Mouse (Mus musculus) liver, embryonic 12.5 days (tissue): ENCODE measurements around the gene Anp32a. TPM values are rescaled to one million over a fixed set of nuclear protein-coding genes. Genes with fewer than 3 reads are reported as not detected.

Experiments
- ATAC-seq: fragments of 200-750 bp; cut with Nextera tagmentation; 2 replicates; pipeline ENCODE4 v1.8.0; 2017; ENCODE audit warnings: moderate number of reproducible peaks, mild to moderate bottlenecking, moderate library complexity
- H3K27ac ChIP-seq: fragments of 300-500 bp; sonication (generic); 2 replicates; pipeline ENCODE4 v1.5.1; 2016; ENCODE audit warnings: mild to moderate bottlenecking
- H3K27me3 ChIP-seq: fragments of 300-500 bp; sonication (generic); replicated peaks from 2 replicates; pipeline ENCODE4 v1.6.1; 2016; ENCODE audit warnings: mild to moderate bottlenecking, moderate library complexity
- H3K36me3 ChIP-seq: fragments of 300-500 bp; sonication (generic); 2 replicates; pipeline ENCODE4 v1.6.1; 2016; ENCODE audit warnings: mild to moderate bottlenecking, moderate library complexity
- H3K4me1 ChIP-seq: fragments of 300-500 bp; sonication (generic); 2 replicates; pipeline ENCODE4 v1.6.1; 2016
- H3K4me2 ChIP-seq: fragments of 300-500 bp; sonication (generic); 2 replicates; pipeline ENCODE4 v1.6.1; 2016; ENCODE audit warnings: mild to moderate bottlenecking, moderate library complexity
- H3K4me3 ChIP-seq: fragments of 300-500 bp; sonication (generic); 2 replicates; pipeline ENCODE4 v1.5.1; 2016; ENCODE audit warnings: mild to moderate bottlenecking, moderate library complexity
- H3K9ac ChIP-seq: fragments of 300-500 bp; sonication (generic); 2 replicates; pipeline ENCODE4 v1.6.1; 2016; ENCODE audit warnings: mild to moderate bottlenecking, moderate library complexity
- H3K9me3 ChIP-seq: fragments of 300-500 bp; sonication (generic); replicated peaks from 2 replicates; pipeline ENCODE4 v1.6.1; 2016; ENCODE audit warnings: mild to moderate bottlenecking, moderate library complexity
- WGBS: fragments of 180-500 bp; shearing (Covaris S2); methylation state at CpG from one replicate; pipeline ENCODE4 v1.1.7; 2016; ENCODE audit not compliant: insufficient replicate concordance; 5-methylcytosine and 5-hydroxymethylcytosine counted together
- polyA plus RNA-seq: library from polyadenylated mRNA; unstranded; fragments of >200 nt; fragmentation: Nextera tagmentation; extraction: Ambion mirVana; gene quantifications from 2 replicates; pipeline ENCODE4 v1.2.1, GENCODE M21; 2016

The Anp32a gene
- 112 and 122 TPM in 2 replicates for polyA plus RNA-seq

DNA sequence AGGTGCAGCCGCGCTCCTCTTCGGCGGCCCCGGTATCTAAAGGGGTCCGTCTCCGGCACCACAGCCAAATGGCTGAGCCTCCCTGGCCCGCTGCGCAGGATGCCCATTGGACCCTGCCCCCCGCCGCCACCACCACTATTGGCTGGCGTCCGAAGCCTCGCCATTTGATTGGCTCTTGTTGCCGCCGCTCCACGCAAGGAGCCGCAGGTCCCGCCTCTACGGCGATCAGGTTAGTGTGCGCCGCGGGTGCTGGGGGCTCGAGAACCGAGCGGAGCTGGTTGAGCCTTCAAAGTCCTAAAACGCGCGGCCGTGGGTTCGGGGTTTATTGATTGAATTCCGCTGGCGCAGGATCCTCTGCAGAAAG is at the start of gene Anp32a:
TSS of gene Anp32a (plus strand) at position 171 of the 364 bp plus-strand sequence.
- WGBS: 0% methylated on average over 34 of the region's 34 CpGs
- Histone ChIP-seq H3K27me3 (no peaks in the 10 kb centered on the region; the same call in 1 of the 2 replicates), H3K9ac (peak within 1 kb of the TSS; percentile 88), H3K27ac (peak within 1 kb of the TSS; percentile 94), H3K9me3 (no peaks in the 10 kb centered on the region), H3K4me1 (peaks cover 40% of the 10 kb centered on the region), H3K4me3 (peak within 1 kb of the TSS; percentile 87), H3K36me3 (no peaks in the 10 kb centered on the region), H3K4me2 (peak within 1 kb of the TSS; percentile 90)
- ATAC-seq: peak; percentile 88

DNA sequence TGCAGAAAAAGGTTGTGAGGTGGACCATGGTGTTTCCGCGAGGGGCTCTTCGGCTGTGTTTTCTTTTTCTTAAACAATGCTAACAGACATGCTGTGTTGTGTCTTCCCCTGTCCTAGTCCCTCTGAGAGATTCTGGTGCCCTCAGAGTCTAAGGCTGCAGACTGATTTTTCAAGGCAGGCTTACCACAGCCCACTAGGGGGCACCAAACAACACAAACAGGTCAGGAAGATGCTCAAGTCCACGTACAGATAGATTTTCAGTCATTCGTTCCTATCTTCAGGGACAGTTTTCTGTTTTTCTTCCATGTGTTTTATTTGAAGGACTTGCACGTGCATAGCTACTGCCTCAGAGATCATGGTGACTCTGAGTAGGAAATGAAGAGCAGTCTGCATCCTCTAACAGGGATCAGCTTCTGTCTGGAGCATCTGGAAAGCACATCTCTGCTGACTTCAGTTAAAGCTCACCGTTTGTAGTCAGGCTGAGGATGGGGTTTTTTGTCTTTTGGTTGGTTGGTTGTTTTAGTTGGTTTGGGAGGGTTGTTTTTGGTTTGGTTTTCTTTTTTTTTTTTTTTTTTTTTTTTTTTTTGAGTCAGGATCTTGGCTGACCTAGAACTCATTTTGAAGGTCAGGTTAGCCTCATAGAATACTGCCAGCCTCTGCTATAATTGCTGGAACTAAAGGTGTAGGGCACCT is 45.9 kb upstream of the Anp32a start:
- Histone ChIP-seq H3K4me1 (no peaks in the 10 kb centered on the region), H3K36me3 (no peaks in the 10 kb centered on the region), H3K4me2 (no peak overlapping the region), H3K4me3 (no peak overlapping the region), H3K27ac (no peak overlapping the region), H3K27me3 (no peaks in the 10 kb centered on the region), H3K9me3 (no peaks in the 10 kb centered on the region), H3K9ac (no peak overlapping the region)
- ATAC-seq: no peak
- 35% methylated on average over 7 of the region's 7 CpGs for WGBS

DNA sequence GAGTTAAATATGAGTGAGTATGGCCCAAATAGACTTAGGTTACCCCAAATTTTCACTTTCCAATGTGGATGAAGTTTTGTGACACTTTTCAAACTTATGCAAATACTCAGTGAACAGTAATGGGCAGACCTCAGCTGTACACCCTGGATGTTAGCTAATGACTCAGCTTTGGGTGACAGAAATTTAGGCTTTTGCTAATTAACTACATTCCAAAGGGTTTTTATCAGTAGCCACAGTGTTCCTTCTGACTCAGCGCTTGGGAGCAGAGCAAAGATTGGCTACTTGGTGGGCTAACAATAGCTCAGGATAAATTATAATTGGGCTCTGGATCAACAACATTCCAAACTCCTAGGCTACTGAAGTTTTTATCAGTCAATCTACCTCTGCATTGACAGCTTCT is 44.2 kb upstream of the Anp32a start:
- Histone ChIP-seq H3K4me2 (no peak overlapping the region), H3K4me3 (no peak overlapping the region), H3K27me3 (no peaks in the 10 kb centered on the region), H3K9ac (no peak overlapping the region), H3K4me1 (no peaks in the 10 kb centered on the region), H3K9me3 (no peaks in the 10 kb centered on the region), H3K27ac (no peak overlapping the region), H3K36me3 (no peaks in the 10 kb centered on the region)
- WGBS: 70% methylated on average over 1 of the region's 1 CpGs
- ATAC-seq: no peak

DNA sequence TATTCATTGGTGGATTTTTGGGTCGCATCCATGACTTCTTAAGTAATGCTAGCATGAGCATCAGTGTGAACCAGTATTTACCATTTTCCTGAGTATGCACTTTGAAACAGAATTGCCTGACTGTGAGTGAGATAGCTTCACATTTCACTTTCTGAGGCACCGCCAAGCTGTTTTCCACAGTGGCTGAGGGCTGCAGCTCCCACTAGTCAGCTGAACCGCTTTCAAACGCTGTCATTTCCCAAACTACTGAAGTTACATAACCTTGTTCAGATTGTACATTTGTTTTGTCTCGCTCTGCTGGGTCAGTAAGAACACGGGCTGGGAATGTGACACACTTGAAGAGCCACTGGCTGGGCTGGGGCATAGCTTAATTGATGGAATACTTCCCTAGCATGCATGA is 25.5 kb upstream of the Anp32a start:
- Histone ChIP-seq H3K27ac (no peak overlapping the region), H3K4me3 (no peak overlapping the region), H3K36me3 (no peaks in the 10 kb centered on the region), H3K9me3 (no peaks in the 10 kb centered on the region), H3K4me2 (no peak overlapping the region), H3K27me3 (no peaks in the 10 kb centered on the region; the same call in 1 of the 2 replicates), H3K4me1 (no peaks in the 10 kb centered on the region), H3K9ac (no peak overlapping the region)
- WGBS: 73% methylated on average over 6 of the region's 6 CpGs
- no peak for ATAC-seq

DNA sequence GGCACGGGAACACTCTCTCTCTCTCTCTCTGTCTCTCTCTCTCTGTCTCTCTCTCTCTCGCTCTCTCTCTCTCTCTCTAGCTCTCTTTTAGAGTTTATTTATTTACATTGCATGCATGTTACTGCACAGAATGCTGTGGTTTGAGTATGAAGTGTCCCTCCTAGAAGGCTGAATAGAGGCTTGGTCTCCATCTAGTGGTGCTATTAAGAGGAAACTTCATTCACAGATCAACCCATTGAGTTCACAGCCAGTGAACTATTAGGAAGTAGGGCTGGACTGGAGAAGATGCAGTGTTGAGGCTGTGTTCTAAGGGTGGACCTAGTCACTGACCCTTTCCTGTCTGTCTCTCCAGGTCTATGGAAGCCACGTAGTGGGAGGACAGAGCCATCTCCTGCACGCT is 22.4 kb upstream of the Anp32a start:
- no peaks in the 10 kb centered on the region for H3K4me1 ChIP-seq
- no peaks in the 10 kb centered on the region for H3K36me3 ChIP-seq
- no peak overlapping the region for H3K27ac ChIP-seq
- WGBS: 60% methylated on average over 4 of the region's 4 CpGs
- no peak overlapping the region for H3K4me2 ChIP-seq
- ATAC-seq: no peak
- no peaks in the 10 kb centered on the region; the same call in 1 of the 2 replicates for H3K27me3 ChIP-seq
- no peak overlapping the region for H3K4me3 ChIP-seq
- no peaks in the 10 kb centered on the region for H3K9me3 ChIP-seq
- H3K9ac ChIP-seq: no peak overlapping the region

DNA sequence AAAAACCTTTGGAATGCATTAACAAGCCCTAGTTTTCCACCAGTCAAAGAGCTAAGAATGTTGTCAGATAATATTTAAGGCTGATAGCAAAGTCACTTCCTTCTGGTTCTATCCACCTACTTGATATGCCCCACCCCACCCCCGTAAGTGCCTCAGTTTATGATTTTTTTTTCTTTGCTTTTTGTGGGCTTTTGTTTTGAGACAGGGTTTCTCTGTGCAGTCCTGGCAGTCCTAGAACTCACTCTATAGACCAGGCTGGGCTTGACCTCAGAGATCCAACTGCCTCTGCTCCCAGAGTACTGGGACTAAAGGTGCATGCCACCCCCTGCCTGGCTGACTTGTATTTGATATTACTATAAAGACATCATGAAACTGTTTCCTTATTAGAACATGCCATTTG is 17.3 kb upstream of the Anp32a start:
- Histone ChIP-seq H3K4me3 (no peak overlapping the region), H3K9ac (no peak overlapping the region), H3K36me3 (no peaks in the 10 kb centered on the region), H3K9me3 (no peaks in the 10 kb centered on the region), H3K4me1 (no peaks in the 10 kb centered on the region), H3K4me2 (no peak overlapping the region), H3K27me3 (no peaks in the 10 kb centered on the region; the same call in 1 of the 2 replicates), H3K27ac (no peak overlapping the region)
- 22% methylated on average over 1 of the region's 1 CpGs for WGBS
- no peak for ATAC-seq

DNA sequence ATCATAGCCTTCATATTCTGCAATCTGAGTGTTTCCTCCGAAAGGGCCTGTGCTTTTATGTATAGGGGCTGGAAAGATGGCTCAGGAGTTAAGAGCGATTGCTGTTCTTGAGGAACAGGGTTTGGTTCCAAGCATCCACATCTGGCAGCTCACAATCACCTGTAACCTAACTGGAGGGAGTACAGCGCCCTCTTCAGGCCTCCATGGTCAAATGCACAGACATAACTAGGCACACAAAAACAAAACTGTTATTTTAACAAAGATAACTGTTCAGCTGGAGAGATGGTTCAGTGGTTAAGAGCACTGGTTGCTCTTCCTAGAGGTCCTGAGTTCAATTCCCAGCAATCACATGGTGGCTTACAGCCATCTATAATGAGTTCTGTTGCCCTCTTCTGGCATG is 15.1 kb upstream of the Anp32a start:
- H3K4me2 ChIP-seq: no peak overlapping the region
- H3K9ac ChIP-seq: no peak overlapping the region
- H3K9me3 ChIP-seq: no peaks in the 10 kb centered on the region
- 61% methylated on average over 3 of the region's 3 CpGs for WGBS
- no peaks in the 10 kb centered on the region for H3K27me3 ChIP-seq
- no peaks in the 10 kb centered on the region for H3K36me3 ChIP-seq
- H3K4me1 ChIP-seq: no peaks in the 10 kb centered on the region
- no peak for ATAC-seq
- H3K4me3 ChIP-seq: no peak overlapping the region
- no peak overlapping the region for H3K27ac ChIP-seq

DNA sequence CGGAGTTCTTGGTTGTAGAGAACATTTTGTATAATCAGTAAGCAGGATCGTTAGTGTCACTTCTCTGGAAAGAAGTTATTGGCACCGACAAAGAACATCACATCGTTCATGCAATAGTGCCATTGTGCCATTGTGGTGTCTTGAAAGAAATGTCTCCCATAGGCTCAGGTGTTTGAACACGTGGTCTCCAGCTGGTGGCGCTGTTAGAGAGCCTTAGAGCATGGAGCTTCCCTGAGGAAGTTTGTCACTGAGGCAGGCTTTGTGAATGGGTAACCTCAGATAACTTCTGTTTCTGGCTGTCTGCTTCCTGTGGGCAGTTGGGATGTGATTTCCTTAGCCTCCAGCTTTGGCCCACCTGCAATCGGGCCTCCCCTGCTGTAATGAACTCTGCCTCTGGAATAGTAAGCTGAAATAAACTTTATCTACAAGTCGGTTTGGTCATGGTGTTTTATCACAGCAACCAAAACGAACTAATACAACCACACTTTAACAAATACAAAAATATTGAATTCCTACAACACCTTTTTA is 6.7 kb upstream of the Anp32a start:
- no peak overlapping the region for H3K27ac ChIP-seq
- WGBS: 83% methylated on average over 9 of the region's 9 CpGs
- H3K4me2 ChIP-seq: no peak overlapping the region
- H3K9me3 ChIP-seq: 0 out of 2 replicates have a peak, but pooled peaks cover 4% of the 10 kb centered on the region
- peaks cover 10% of the 10 kb centered on the region for H3K4me1 ChIP-seq
- H3K36me3 ChIP-seq: no peaks in the 10 kb centered on the region
- no peak for ATAC-seq
- H3K4me3 ChIP-seq: no peak overlapping the region
- no peaks in the 10 kb centered on the region for H3K27me3 ChIP-seq
- no peak overlapping the region for H3K9ac ChIP-seq

DNA sequence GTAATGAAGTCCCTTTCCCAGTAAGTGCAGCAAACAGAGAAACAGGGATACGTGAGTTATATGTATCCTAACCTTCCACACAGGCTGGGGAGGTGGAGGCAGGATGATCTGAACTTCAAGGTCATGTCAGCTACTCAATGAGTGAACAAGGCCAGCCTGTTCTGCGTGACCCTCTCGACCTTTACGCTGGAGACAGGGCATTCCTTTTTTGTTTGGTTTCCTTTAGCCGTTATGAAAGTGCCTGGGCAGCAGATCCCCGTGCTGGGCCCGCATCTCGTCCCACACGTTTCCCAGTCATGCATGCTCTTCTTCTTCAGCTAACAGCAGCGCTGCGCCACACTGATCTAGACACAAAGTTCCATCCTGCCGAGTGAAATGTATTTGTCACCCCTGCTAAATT is 5.7 kb upstream of the Anp32a start:
- ATAC-seq: no peak
- no peaks in the 10 kb centered on the region for H3K36me3 ChIP-seq
- H3K4me2 ChIP-seq: no peak overlapping the region
- peaks cover 16% of the 10 kb centered on the region for H3K4me1 ChIP-seq
- H3K27me3 ChIP-seq: no peaks in the 10 kb centered on the region; the same call in 1 of the 2 replicates
- H3K4me3 ChIP-seq: no peak overlapping the region
- no peak overlapping the region for H3K9ac ChIP-seq
- WGBS: 71% methylated on average over 12 of the region's 12 CpGs
- H3K9me3 ChIP-seq: 0 out of 2 replicates have a peak, but pooled peaks cover 4% of the 10 kb centered on the region
- H3K27ac ChIP-seq: no peak overlapping the region

DNA sequence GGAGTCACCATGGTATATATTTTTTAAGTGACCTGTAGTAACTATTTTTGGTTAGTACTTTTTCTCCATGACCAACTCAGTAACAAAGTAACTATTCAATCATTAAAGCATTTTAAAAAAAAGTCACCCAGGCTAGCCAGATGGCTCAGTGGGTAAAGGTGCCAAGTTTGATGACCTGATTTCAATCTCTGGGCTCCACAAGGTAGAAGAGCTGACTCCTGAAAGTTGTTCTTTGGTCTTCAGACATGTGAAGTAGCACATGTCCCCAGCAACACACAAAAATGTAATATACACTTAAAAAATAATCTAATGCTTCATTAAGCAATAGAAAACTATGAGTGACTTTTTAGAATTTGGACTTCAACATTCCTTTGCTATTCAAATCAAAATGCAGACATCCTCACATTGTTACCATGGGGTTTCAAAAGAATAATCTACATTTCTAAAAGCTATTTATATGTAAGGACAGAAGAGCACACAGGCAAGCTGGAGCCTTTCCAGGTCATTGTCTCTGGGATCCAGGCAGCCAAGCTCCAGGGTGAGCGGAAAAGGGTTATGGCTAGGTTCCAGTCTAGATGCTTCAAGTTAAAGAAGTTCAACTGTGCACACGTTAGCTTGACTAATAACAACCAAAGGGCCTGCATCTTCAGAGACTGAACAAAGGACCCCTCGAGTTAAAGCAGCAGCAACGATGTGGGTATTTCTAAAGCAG is 3.0 kb upstream of the Anp32a start:
- 0 out of 2 replicates have a peak, but pooled peaks cover 4% of the 10 kb centered on the region for H3K9me3 ChIP-seq
- no peaks in the 10 kb centered on the region for H3K36me3 ChIP-seq
- no peak overlapping the region for H3K4me2 ChIP-seq
- H3K27ac ChIP-seq: no peak overlapping the region
- no peak overlapping the region for H3K4me3 ChIP-seq
- H3K9ac ChIP-seq: no peak overlapping the region
- H3K4me1 ChIP-seq: peaks cover 19% of the 10 kb centered on the region
- no peak for ATAC-seq
- no peaks in the 10 kb centered on the region; the same call in 1 of the 2 replicates for H3K27me3 ChIP-seq
- WGBS: 76% methylated on average over 4 of the region's 4 CpGs

DNA sequence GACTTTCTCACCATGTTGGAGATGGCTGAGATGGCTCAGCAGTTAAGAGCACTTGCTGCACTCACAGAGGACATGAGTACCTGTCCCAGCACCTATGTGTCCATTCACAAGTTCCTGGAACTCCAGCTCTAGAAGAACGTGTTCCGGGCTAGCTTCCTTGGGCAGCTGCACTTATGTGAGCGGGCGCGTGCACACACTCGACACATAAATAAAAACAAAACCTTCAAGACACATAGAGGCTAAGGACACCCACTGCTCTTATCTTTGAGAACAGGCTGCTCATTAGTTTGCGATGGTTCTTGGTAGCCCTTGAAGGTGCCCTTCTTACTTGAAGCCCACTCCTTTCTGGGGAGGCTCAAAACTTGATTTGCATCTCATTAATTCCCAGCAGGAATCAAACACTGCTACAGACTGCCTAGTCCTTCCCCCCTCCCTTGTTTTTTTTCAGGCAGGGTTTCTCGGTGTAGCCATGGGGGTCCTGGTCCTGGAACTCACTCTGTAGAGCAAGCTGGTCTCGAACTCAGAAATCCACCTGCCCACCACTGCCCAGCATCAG is 2.4 kb upstream of the Anp32a start:
- Histone ChIP-seq H3K4me3 (no peak overlapping the region), H3K27me3 (no peaks in the 10 kb centered on the region; the same call in 1 of the 2 replicates), H3K4me1 (peaks cover 19% of the 10 kb centered on the region), H3K36me3 (no peaks in the 10 kb centered on the region), H3K9me3 (0 out of 2 replicates have a peak, but pooled peaks cover 4% of the 10 kb centered on the region), H3K27ac (no peak overlapping the region), H3K4me2 (peak overlapping the region; percentile 8; the same call in 1 of the 2 replicates), H3K9ac (no peak overlapping the region)
- no peak for ATAC-seq
- 59% methylated on average over 9 of the region's 9 CpGs for WGBS
